Mouse (Mus musculus): Measurements from ENCODE around the gene Gatad2a. TPM values are rescaled to one million over a fixed set of nuclear protein-coding genes. Genes with fewer than 3 reads are reported as not detected.

Gene Gatad2a
- polyA plus RNA-seq, 1 experiment from 2014 or later: 30.6 TPM

GRCm38 (mm10) chr8:69926901-69927300, 69.3 kb downstream of the Gatad2a start:
- no peak overlapping the region for H3K4me3 ChIP-seq
- no peaks in the 10 kb centered on the region; the same call in 1 of the 2 replicates for H3K4me1 ChIP-seq (replicated peaks)
- H3K27ac ChIP-seq (replicated peaks): no peak overlapping the region
- no peaks in the 10 kb centered on the region for H3K27me3 ChIP-seq
- no peaks in the 10 kb centered on the region for H3K36me3 ChIP-seq
- H3K9ac ChIP-seq: no peak overlapping the region
- ATAC-seq (ENCODE audit: low read depth): no peak
- H3K4me2 ChIP-seq: no peak overlapping the region
- H3K9me3 ChIP-seq: no peaks in the 10 kb centered on the region

GRCm38 (mm10) chr8:69923986-69924385, 72.2 kb downstream of the Gatad2a start:
- Histone ChIP-seq H3K4me3 (no peak overlapping the region), H3K4me1 (replicated peaks) (peaks cover 22% of the 10 kb centered on the region), H3K4me2 (no peak overlapping the region), H3K27me3 (no peaks in the 10 kb centered on the region), H3K36me3 (no peaks in the 10 kb centered on the region), H3K9ac (no peak overlapping the region), H3K9me3 (no peaks in the 10 kb centered on the region), H3K27ac (replicated peaks) (no peak overlapping the region)
- no peak for ATAC-seq (ENCODE audit: low read depth)
- WGBS: 88% methylated on average over 1 of the region's 1 CpGs

- peak overlapping the region; percentile 78 for H3K27ac ChIP-seq (replicated peaks)
- no peaks in the 10 kb centered on the region for H3K9me3 ChIP-seq
- WGBS: 84% methylated on average over 2 of the region's 2 CpGs
- no peak overlapping the region for H3K4me2 ChIP-seq
- peaks cover 17% of the 10 kb centered on the region for H3K36me3 ChIP-seq
- H3K4me3 ChIP-seq: no peak overlapping the region
- peak overlapping the region; percentile 55; the same call in 1 of the 2 replicates for H3K9ac ChIP-seq
- peaks cover 22% of the 10 kb centered on the region for H3K4me1 ChIP-seq (replicated peaks)
- no peaks in the 10 kb centered on the region for H3K27me3 ChIP-seq
- ATAC-seq (ENCODE audit: low read depth): no peak
Measured at GRCm38 (mm10) chr8:69921141-69921540, 75.0 kb downstream of the Gatad2a start.

GRCm38 (mm10) chr8:69919876-69920662, 76.1 kb downstream of the Gatad2a start:
- peak overlapping the region; percentile 15 for H3K4me2 ChIP-seq
- H3K9me3 ChIP-seq: no peaks in the 10 kb centered on the region
- H3K9ac ChIP-seq: peak overlapping the region; percentile 55
- peaks cover 22% of the 10 kb centered on the region for H3K4me1 ChIP-seq (replicated peaks)
- 48% methylated on average over 11 of the region's 11 CpGs for WGBS
- H3K4me3 ChIP-seq: no peak overlapping the region
- H3K27ac ChIP-seq (replicated peaks): peak overlapping the region; percentile 78
- peaks cover 28% of the 10 kb centered on the region for H3K36me3 ChIP-seq
- ATAC-seq (ENCODE audit: low read depth): peak; percentile 69
- no peaks in the 10 kb centered on the region for H3K27me3 ChIP-seq

- Histone ChIP-seq H3K27ac (replicated peaks) (no peak overlapping the region; the same call in 1 of the 2 replicates), H3K4me3 (no peak overlapping the region), H3K36me3 (peaks cover 38% of the 10 kb centered on the region), H3K9ac (no peak overlapping the region), H3K4me2 (no peak overlapping the region), H3K27me3 (no peaks in the 10 kb centered on the region), H3K9me3 (no peaks in the 10 kb centered on the region), H3K4me1 (replicated peaks) (peaks cover 22% of the 10 kb centered on the region)
- 48% methylated on average over 1 of the region's 1 CpGs for WGBS
- ATAC-seq (ENCODE audit: low read depth): peak; percentile 62
Measured at GRCm38 (mm10) chr8:69919010-69919409, 77.2 kb downstream of the Gatad2a start.

GRCm38 (mm10) chr8:69918506-69918905, 77.7 kb downstream of the Gatad2a start:
- Histone ChIP-seq H3K27ac (replicated peaks) (no peak overlapping the region), H3K9ac (no peak overlapping the region), H3K4me1 (replicated peaks) (peaks cover 22% of the 10 kb centered on the region), H3K36me3 (peaks cover 43% of the 10 kb centered on the region), H3K9me3 (no peaks in the 10 kb centered on the region), H3K4me3 (no peak overlapping the region), H3K4me2 (no peak overlapping the region), H3K27me3 (no peaks in the 10 kb centered on the region)
- ATAC-seq (ENCODE audit: low read depth): 0 out of 2 replicates have a peak, but pooled peaks have one; percentile 2

- Histone ChIP-seq H3K4me2 (no peak overlapping the region), H3K4me3 (no peak overlapping the region), H3K9ac (0 out of 2 replicates have a peak overlapping the region, but pooled peaks have one; percentile 22), H3K27ac (replicated peaks) (no peak overlapping the region), H3K4me1 (replicated peaks) (peaks cover 14% of the 10 kb centered on the region), H3K27me3 (no peaks in the 10 kb centered on the region), H3K36me3 (peaks cover 71% of the 10 kb centered on the region), H3K9me3 (no peaks in the 10 kb centered on the region)
- 58% methylated on average over 5 of the region's 5 CpGs for WGBS
- no peak for ATAC-seq (ENCODE audit: low read depth)
Measured at GRCm38 (mm10) chr8:69915748-69916147, 80.4 kb downstream of the Gatad2a start.

GRCm38 (mm10) chr8:69914526-69914925, 81.7 kb downstream of the Gatad2a start:
- H3K9me3 ChIP-seq: no peaks in the 10 kb centered on the region
- peaks cover 83% of the 10 kb centered on the region for H3K36me3 ChIP-seq
- WGBS: 91% methylated on average over 4 of the region's 4 CpGs
- 0 out of 2 replicates have a peak, but pooled peaks cover 3% of the 10 kb centered on the region for H3K4me1 ChIP-seq (replicated peaks)
- H3K4me2 ChIP-seq: no peak overlapping the region
- no peaks in the 10 kb centered on the region for H3K27me3 ChIP-seq
- no peak for ATAC-seq (ENCODE audit: low read depth)
- no peak overlapping the region for H3K27ac ChIP-seq (replicated peaks)
- no peak overlapping the region for H3K4me3 ChIP-seq
- H3K9ac ChIP-seq: no peak overlapping the region

GRCm38 (mm10) chr8:69912478-69913074, 83.6 kb downstream of the Gatad2a start:
- Histone ChIP-seq H3K4me2 (no peak overlapping the region), H3K9ac (no peak overlapping the region), H3K4me3 (no peak overlapping the region), H3K36me3 (peaks cover 99% of the 10 kb centered on the region), H3K27ac (replicated peaks) (no peak overlapping the region), H3K9me3 (no peaks in the 10 kb centered on the region), H3K27me3 (no peaks in the 10 kb centered on the region), H3K4me1 (replicated peaks) (no peaks in the 10 kb centered on the region)
- WGBS: 89% methylated on average over 12 of the region's 12 CpGs
- no peak for ATAC-seq (ENCODE audit: low read depth)

GRCm38 (mm10) chr8:69911917-69912316, 84.3 kb downstream of the Gatad2a start:
- Histone ChIP-seq H3K4me1 (replicated peaks) (no peaks in the 10 kb centered on the region), H3K4me3 (no peak overlapping the region), H3K36me3 (peaks cover 97% of the 10 kb centered on the region), H3K27me3 (no peaks in the 10 kb centered on the region), H3K9me3 (no peaks in the 10 kb centered on the region), H3K9ac (no peak overlapping the region), H3K27ac (replicated peaks) (no peak overlapping the region), H3K4me2 (no peak overlapping the region)
- 90% methylated on average over 13 of the region's 13 CpGs for WGBS
- ATAC-seq (ENCODE audit: low read depth): no peak

- no peaks in the 10 kb centered on the region for H3K9me3 ChIP-seq
- no peak for ATAC-seq (ENCODE audit: low read depth)
- WGBS: 91% methylated on average over 2 of the region's 2 CpGs
Measured at GRCm38 (mm10) chr8:69907106-69907505, 89.1 kb downstream of the Gatad2a start.

GRCm38 (mm10) chr8:69906260-69906659, 89.9 kb downstream of the Gatad2a start:
- H3K4me2 ChIP-seq: no peak overlapping the region
- H3K27ac ChIP-seq (replicated peaks): no peak overlapping the region
- no peak overlapping the region for H3K4me3 ChIP-seq
- no peaks in the 10 kb centered on the region for H3K9me3 ChIP-seq
- no peak overlapping the region for H3K9ac ChIP-seq
- H3K36me3 ChIP-seq: peaks cover 40% of the 10 kb centered on the region
- peaks cover 25% of the 10 kb centered on the region for H3K4me1 ChIP-seq (replicated peaks)
- ATAC-seq (ENCODE audit: low read depth): no peak
- no peaks in the 10 kb centered on the region for H3K27me3 ChIP-seq
- WGBS: 94% methylated on average over 2 of the region's 2 CpGs

More at GRCm38 (mm10) chr8:69907106-69907505, 89.1 kb downstream of the Gatad2a start:
- Histone ChIP-seq H3K9ac (no peak overlapping the region), H3K4me2 (no peak overlapping the region), H3K27me3 (no peaks in the 10 kb centered on the region), H3K27ac (replicated peaks) (no peak overlapping the region), H3K4me3 (no peak overlapping the region), H3K36me3 (peaks cover 49% of the 10 kb centered on the region), H3K4me1 (replicated peaks) (peaks cover 20% of the 10 kb centered on the region)

Measured in neural tube, embryonic 13.5 days (tissue).